In genomic region chr5:135916051-135916565, GRCm38 (mm10) we compare ENCODE assay signal across 16 mouse cellular contexts. TPM values are rescaled to one million over a fixed set of nuclear protein-coding genes. Genes with fewer than 3 reads are reported as not detected.
DNase-seq lines count a peak whose midpoint lies in the region; ATAC-seq and TF ChIP-seq lines count a peak whose summit lies in the region.
"Had no signal": no experiment of that assay in that cellular context is flagged by ENCODE, and none has a peak within 500 bp of the region (broad histone marks: within the 10 kb centered on the region; RNA-seq: fewer than 3 reads in every experiment).

No protein-coding gene starts in this region.

- in situ Hi-C loops in Patski (cut with MboI; ENCODE audit: low pct_unique_long_range_greater_than_20kb), result no loop called here

- H3K27ac ChIP-seq in heart, embryonic 14.5 days (replicated peaks in 1 of 2; ENCODE audit: control insufficient read depth in 1 of 2, insufficient read depth in 1 of 2, low read depth in 2 of 2, low read length in 2 of 2), result peak overlapping the region; percentile 48
- 0 out of 2 replicates have a peak overlapping the region, but pooled peaks have one; percentile 14 for H3K27ac ChIP-seq in liver, embryonic 15.5 days (replicated peaks)
- H3K27ac ChIP-seq in liver, embryonic 11.5 days (ENCODE audit: low read depth, low read length), result no peak overlapping the region
- no peak overlapping the region for H3K27ac ChIP-seq in intestine, embryonic 16.5 days (ENCODE audit: low read length)
- H3K27ac ChIP-seq: forebrain, embryonic 12.5 days; hindbrain, embryonic 13.5 days; limb, embryonic 13.5 days; midbrain, embryonic 15.5 days had no signal

- no peak overlapping the region; the same call in 1 of the 2 replicates for H3K4me2 ChIP-seq in heart, embryonic 14.5 days (ENCODE audit: low read length)
- H3K4me2 ChIP-seq in liver, embryonic 15.5 days, result no peak overlapping the region
- no peak overlapping the region for H3K4me2 ChIP-seq in liver, embryonic 11.5 days
- no peak overlapping the region for H3K4me2 ChIP-seq in intestine, embryonic 16.5 days (ENCODE audit: low read depth, low read length)
- H3K4me2 ChIP-seq: forebrain, embryonic 12.5 days; hindbrain, embryonic 13.5 days; limb, embryonic 13.5 days; lung, embryonic 14.5 days; midbrain, embryonic 15.5 days had no signal

- no peak for TF ChIP-seq CTCF in Patski (IDR thresholded peaks at IDR 0.05)

- H3K9ac ChIP-seq in heart, embryonic 14.5 days (ENCODE audit: low read length), result no peak overlapping the region; the same call in 1 of the 2 replicates
- H3K9ac ChIP-seq in liver, embryonic 15.5 days, result no peak overlapping the region
- no peak overlapping the region; the same call in 1 of the 2 replicates for H3K9ac ChIP-seq in liver, embryonic 11.5 days (ENCODE audit: low read depth, low read length)
- no peak overlapping the region for H3K9ac ChIP-seq in intestine, embryonic 16.5 days (ENCODE audit: low read depth, low read length)
- H3K9ac ChIP-seq: forebrain, embryonic 12.5 days; hindbrain, embryonic 13.5 days; limb, embryonic 13.5 days; lung, embryonic 14.5 days; midbrain, embryonic 15.5 days had no signal

- no peak overlapping the region for H3K4me3 ChIP-seq in heart, embryonic 14.5 days (ENCODE audit: control insufficient read depth in 1 of 2, insufficient read depth in 1 of 2, low read depth in 1 of 2, low read length in 2 of 2)
- no peak overlapping the region for H3K4me3 ChIP-seq in liver, embryonic 15.5 days (replicated peaks)
- no peak overlapping the region for H3K4me3 ChIP-seq in liver, embryonic 11.5 days (ENCODE audit: low read depth, low read length)
- H3K4me3 ChIP-seq in intestine, embryonic 16.5 days (ENCODE audit: low read length), result no peak overlapping the region
- H3K4me3 ChIP-seq: forebrain, embryonic 12.5 days; hindbrain, embryonic 13.5 days; limb, embryonic 13.5 days; midbrain, embryonic 15.5 days had no signal

- CTCF ChIA-PET in Patski (lab: Charles Lee), result no interaction called here

- H3K9me3 ChIP-seq in heart, embryonic 14.5 days (ENCODE audit: control insufficient read depth, low read length), result no peaks in the 10 kb centered on the region
- H3K9me3 ChIP-seq in liver, embryonic 15.5 days (replicated peaks), result no peaks in the 10 kb centered on the region
- H3K9me3 ChIP-seq in liver, embryonic 11.5 days (ENCODE audit: control insufficient read depth, low read length), result no peaks in the 10 kb centered on the region
- H3K9me3 ChIP-seq in intestine, embryonic 16.5 days (ENCODE audit: control insufficient read depth, low read length), result no peaks in the 10 kb centered on the region; the same call in 1 of the 2 replicates
- H3K9me3 ChIP-seq: forebrain, embryonic 12.5 days; hindbrain, embryonic 13.5 days; limb, embryonic 13.5 days; midbrain, embryonic 15.5 days had no signal

- WGBS in heart, embryonic 14.5 days, result 67% methylated on average over 6 of the region's 6 CpGs
- 74% methylated on average over 6 of the region's 6 CpGs for whole genome bisulfite sequencing in liver, embryonic 15.5 days (ENCODE audit: insufficient replicate concordance)
- WGBS in liver, embryonic 11.5 days, result 90% methylated on average over 6 of the region's 6 CpGs
- 59% methylated on average over 6 of the region's 6 CpGs for WGBS in intestine, embryonic 16.5 days

- H3K27me3 ChIP-seq in heart, embryonic 14.5 days (ENCODE audit: control insufficient read depth, insufficient read depth, low read length), result no peaks in the 10 kb centered on the region
- no peaks in the 10 kb centered on the region for H3K27me3 ChIP-seq in liver, embryonic 15.5 days
- no peaks in the 10 kb centered on the region for H3K27me3 ChIP-seq in liver, embryonic 11.5 days (replicated peaks; ENCODE audit: control insufficient read depth, insufficient read depth, low read length)
- H3K27me3 ChIP-seq in Patski, result no peaks in the 10 kb centered on the region
- no peaks in the 10 kb centered on the region for H3K27me3 ChIP-seq in intestine, embryonic 16.5 days (replicated peaks; ENCODE audit: control insufficient read depth, insufficient read depth, low read length)
- H3K27me3 ChIP-seq: forebrain, embryonic 12.5 days; hindbrain, embryonic 13.5 days; limb, embryonic 13.5 days; midbrain, embryonic 15.5 days had no signal

- H3K4me1 ChIP-seq in heart, embryonic 14.5 days (ENCODE audit: control insufficient read depth in 2 of 2, insufficient read depth in 2 of 2, low read length in 2 of 2), result peaks cover 26 to 45% of the 10 kb centered on the region in 2 experiments
- H3K4me1 ChIP-seq in liver, embryonic 15.5 days (replicated peaks), result peaks cover 40% of the 10 kb centered on the region
- H3K4me1 ChIP-seq in liver, embryonic 11.5 days (replicated peaks; ENCODE audit: control insufficient read depth, insufficient read depth, low read length), result peaks cover 22% of the 10 kb centered on the region
- peaks cover 8% of the 10 kb centered on the region; the same call in 1 of the 2 replicates for H3K4me1 ChIP-seq in intestine, embryonic 16.5 days (ENCODE audit: control insufficient read depth, insufficient read depth, low read length)
- H3K4me1 ChIP-seq: forebrain, embryonic 12.5 days; limb, embryonic 13.5 days had no signal

- peaks cover 67% of the 10 kb centered on the region for H3K36me3 ChIP-seq in heart, embryonic 14.5 days (ENCODE audit: control insufficient read depth, insufficient read depth, low read length)
- H3K36me3 ChIP-seq in liver, embryonic 15.5 days (replicated peaks), result peaks cover 77% of the 10 kb centered on the region
- H3K36me3 ChIP-seq in liver, embryonic 11.5 days (ENCODE audit: control insufficient read depth, insufficient read depth, low read length), result peaks cover 46% of the 10 kb centered on the region
- peaks cover 6% of the 10 kb centered on the region for H3K36me3 ChIP-seq in intestine, embryonic 16.5 days (ENCODE audit: control insufficient read depth, insufficient read depth, low read length)

- ATAC-seq in heart, embryonic 14.5 days (ENCODE audit: insufficient number of reproducible peaks, insufficient read depth, low FRiP score, low read depth), result no peak
- ATAC-seq in liver, embryonic 15.5 days (ENCODE audit: insufficient read depth), result no peak
- ATAC-seq in liver, embryonic 11.5 days (replicated peaks; ENCODE audit: low FRiP score), result no peak
- peak; percentile 46 for ATAC-seq in Patski
- ATAC-seq in intestine, embryonic 16.5 days, result peak; percentile 32; the same call in 1 of the 2 replicates
- ATAC-seq: midbrain, embryonic 15.5 days had no signal

- POLR2A ChIA-PET in Patski (lab: Charles Lee), result interaction anchor here (0.6 kb wide), 1 partner anchor 512 kb away, joined by 3 read pairs; no protein-coding TSS in a partner anchor

- no peak for DNase-seq in heart, postnatal 4 days
- no peak for DNase-seq in liver, embryonic 11.5 days (ENCODE audit: low spot score)
- no peak for DNase-seq in Patski (ENCODE audit: low read depth, low spot score)
- DNase-seq in retina, embryonic 14.5 days (ENCODE audit: low spot score), result no peak
- DNase-seq in frontal cortex, postnatal 25 days (ENCODE audit: low spot score in 2 of 2), result no peak
- DNase-seq: kidney, adult 11 months; kidney, postnatal 25 days; lung, embryonic 14.5 days; thymus, adult 18-20 months had no signal

RNA-seq across cellular contexts. Expression of gene Ywhag, which starts 18.3 kb away (rescaled TPM):
- polyA plus RNA-seq in heart, embryonic 14.5 days (2014; fragmentation: Nextera tagmentation; extraction: Ambion mirVana), result 72.5 and 84.8 TPM in 2 replicates
- total RNA-seq in heart, postnatal 4 days (2021), result 100 to 1,000 TPM; 285 to 292 TPM
- 60.9 and 65.4 TPM in 2 replicates for polyA plus RNA-seq in liver, embryonic 15.5 days (2015; fragmentation: Nextera tagmentation; extraction: Ambion mirVana)
- 97.3 and 99.8 TPM in 2 replicates for polyA plus RNA-seq in liver, embryonic 11.5 days (2014; fragmentation: Nextera tagmentation; extraction: Ambion mirVana)
- polyA plus RNA-seq in Patski (2021), result 237 TPM
- polyA plus RNA-seq in intestine, embryonic 16.5 days (2015; fragmentation: Nextera tagmentation; extraction: Ambion mirVana), result 137 and 144 TPM in 2 replicates

RNA-seq across cellular contexts. Expression of gene Hspb1, which starts 28.4 kb away (rescaled TPM):
- polyA plus RNA-seq in heart, embryonic 14.5 days (2014; fragmentation: Nextera tagmentation; extraction: Ambion mirVana), result 911 and 1,014 TPM in 2 replicates
- total RNA-seq in heart, postnatal 4 days (2021), result 100 to 1,000 TPM; 397 to 401 TPM
- polyA plus RNA-seq in liver, embryonic 15.5 days (2015; fragmentation: Nextera tagmentation; extraction: Ambion mirVana), result 12.6 and 16.1 TPM in 2 replicates
- polyA plus RNA-seq in liver, embryonic 11.5 days (2014; fragmentation: Nextera tagmentation; extraction: Ambion mirVana), result 11.8 and 22.1 TPM in 2 replicates
- polyA plus RNA-seq in Patski (2021), result 616 TPM
- polyA plus RNA-seq in intestine, embryonic 16.5 days (2015; fragmentation: Nextera tagmentation; extraction: Ambion mirVana), result 112 and 114 TPM in 2 replicates

RNA-seq across cellular contexts. Expression of gene Ssc4d, which starts 58.2 kb away (rescaled TPM):
- polyA plus RNA-seq in heart, embryonic 14.5 days (2014; fragmentation: Nextera tagmentation; extraction: Ambion mirVana), result 0.39 and 0.68 TPM in 2 replicates
- total RNA-seq in heart, postnatal 4 days (2021), result under 1 TPM; 0.36 to 0.69 TPM
- 1.6 and 1.8 TPM in 2 replicates for polyA plus RNA-seq in liver, embryonic 15.5 days (2015; fragmentation: Nextera tagmentation; extraction: Ambion mirVana)
- 3.0 and 3.1 TPM in 2 replicates for polyA plus RNA-seq in liver, embryonic 11.5 days (2014; fragmentation: Nextera tagmentation; extraction: Ambion mirVana)
- polyA plus RNA-seq in Patski (2021), result 2.4 TPM
- 2.3 and 2.9 TPM in 2 replicates for polyA plus RNA-seq in intestine, embryonic 16.5 days (2015; fragmentation: Nextera tagmentation; extraction: Ambion mirVana)

Comparison
In these comparisons a context has a peak if more than half of its experiments do, and no peak if none do; other contexts are left out.
1. H3K27ac ChIP-seq: peak in heart, embryonic 14.5 days (2 of 2) and liver, embryonic 15.5 days (single experiment); none in liver, embryonic 11.5 days (single experiment) and intestine, embryonic 16.5 days (single experiment).
2. ATAC-seq: peak in Patski (single experiment) and intestine, embryonic 16.5 days (single experiment); none in heart, embryonic 14.5 days (single experiment), liver, embryonic 15.5 days (single experiment) and liver, embryonic 11.5 days (single experiment).